Mouse (Mus musculus) kidney, adult 2 months (tissue): ENCODE measurements around the gene 2310033P09Rik. TPM values are rescaled to one million over a fixed set of nuclear protein-coding genes. Genes with fewer than 3 reads are reported as not detected.

Experiments used
- DNase-seq: peaks from one replicate; pipeline ENCODE4 v3.0.0; 2021
- H3K27ac ChIP-seq: fragments of 200-500 bp; 2 replicates; pipeline ENCODE4 v1.5.1; 2012; ENCODE audit warnings: low read depth, low read length, control low read depth, inconsistent platforms; ENCODE audit not compliant: insufficient read depth
- H3K27me3 ChIP-seq: fragments of 200-500 bp; replicated peaks from 2 replicates; pipeline ENCODE4 v1.6.1; 2012; ENCODE audit warnings: mild to moderate bottlenecking, moderate library complexity, low read length, inconsistent platforms; ENCODE audit not compliant: control insufficient read depth, insufficient read depth
- H3K36me3 ChIP-seq: fragments of 200-500 bp; 2 replicates; pipeline ENCODE4 v1.6.1; 2012; ENCODE audit warnings: mild to moderate bottlenecking, moderate library complexity, low read length, inconsistent platforms; ENCODE audit not compliant: control insufficient read depth, insufficient read depth
- H3K4me1 ChIP-seq: fragments of 200-500 bp; 2 replicates; pipeline ENCODE4 v1.6.1; 2011; ENCODE audit warnings: low read length; ENCODE audit not compliant: control insufficient read depth, insufficient read depth
- H3K4me3 ChIP-seq: fragments of 200-500 bp; 2 replicates; pipeline ENCODE4 v1.5.1; 2011; ENCODE audit warnings: mild to moderate bottlenecking, low read depth, low read length, control low read depth; ENCODE audit not compliant: insufficient read depth
- CTCF ChIP-seq: fragments of 200-500 bp; conservative IDR thresholded peaks from 2 replicates; pipeline ENCODE4 v1.5.1; 2011; ENCODE audit warnings: low read depth, mild to moderate bottlenecking, control low read depth, low read length, moderate library complexity, mixed read lengths; ENCODE audit not compliant: insufficient read depth, insufficient read length
- POLR2A ChIP-seq: fragments of 200-500 bp; IDR thresholded peaks from one replicate; pipeline ENCODE4 v1.6.1; 2011; ENCODE audit warnings: low read depth, low read length, control low read depth
- WGBS: fragments of 180-500 bp; shearing (Covaris S2); methylation state at CpG from one replicate; pipeline ENCODE4 v1.1.7; 2018; 5-methylcytosine and 5-hydroxymethylcytosine counted together
- polyA plus RNA-seq: library from polyadenylated mRNA; depleted of rRNA; stranded (reverse); fragments of >200 nt; gene quantifications from 2 replicates; pipeline ENCODE4 v1.2.3, GENCODE M21; 2012; rRNA removed

2310033P09Rik gene
- polyA plus RNA-seq, result 19.8 and 22.1 TPM in 2 replicates

DNA sequence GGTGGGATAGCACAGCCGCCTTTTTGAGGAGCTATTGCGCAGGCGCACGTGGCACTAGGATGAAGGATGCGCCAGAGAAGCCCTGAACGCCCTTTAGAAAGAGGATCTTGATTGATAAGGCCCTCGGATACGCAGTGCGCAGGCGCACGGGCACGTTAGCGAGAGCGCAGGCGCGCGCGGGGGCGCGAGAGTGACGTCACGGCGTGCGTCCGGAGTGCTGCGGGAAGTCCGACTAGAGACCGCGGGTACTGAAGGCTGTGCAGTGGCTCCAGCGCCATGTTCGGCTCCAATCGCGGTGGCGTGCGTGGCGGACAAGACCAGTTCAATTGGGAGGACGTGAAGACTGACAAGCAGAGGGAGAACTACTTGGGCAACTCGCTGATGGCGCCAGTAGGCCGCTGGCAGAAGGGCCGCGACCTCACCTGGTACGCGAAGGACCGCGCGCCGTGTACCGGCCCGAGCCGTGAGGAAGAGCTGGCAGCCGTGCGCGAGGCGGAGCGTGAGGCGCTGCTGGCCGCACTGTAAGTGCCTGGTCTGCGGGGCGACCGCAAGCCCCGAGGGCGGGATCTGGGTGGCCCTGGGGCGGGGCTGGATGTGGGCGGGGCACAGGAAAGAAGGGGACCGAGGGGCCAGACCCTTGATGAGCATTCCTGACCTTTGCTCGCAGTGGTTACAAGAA is at the start of gene 2310033P09Rik:
Gene 2310033P09Rik, plus strand, starts transcription at position 169 of the 679 bp plus-strand sequence.
- Histone ChIP-seq H3K4me3 (peak within 1 kb of the TSS; percentile 61), H3K4me1 (peaks cover 8% of the 10 kb centered on the region; the same call in 1 of the 2 replicates), H3K36me3 (0 out of 2 replicates have a peak, but pooled peaks cover 2% of the 10 kb centered on the region), H3K27ac (peak within 1 kb of the TSS; percentile 53), H3K27me3 (no peaks in the 10 kb centered on the region)
- under 1% methylated on average over 67 of the region's 67 CpGs for WGBS
- TF ChIP-seq CTCF (no peak), POLR2A (peak; percentile 64)
- DNase-seq, result peak; percentile 95

DNA sequence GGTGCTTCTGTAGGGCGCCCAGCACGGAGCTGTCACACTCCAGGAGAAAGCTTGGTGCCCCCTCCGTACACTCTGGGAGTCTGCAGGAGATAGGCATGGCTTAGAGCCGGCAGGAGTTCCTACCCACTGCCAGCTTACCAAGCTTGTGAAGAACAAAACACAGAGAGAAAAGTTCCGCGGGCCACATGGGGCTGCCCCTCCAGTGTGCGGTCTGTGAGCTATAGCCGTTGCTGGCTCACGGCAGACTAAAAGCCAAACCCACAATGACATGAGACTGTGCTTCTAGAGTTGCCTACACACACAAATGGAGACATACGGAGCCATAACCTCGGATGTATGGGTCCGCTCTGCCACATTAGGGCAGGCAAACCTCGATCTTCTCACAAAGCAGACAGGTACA is 49.0 kb upstream of the 2310033P09Rik start:
- TF ChIP-seq POLR2A (no peak), CTCF (no peak)
- Histone ChIP-seq H3K4me1 (peaks cover 5% of the 10 kb centered on the region; the same call in 1 of the 2 replicates), H3K27me3 (no peaks in the 10 kb centered on the region), H3K36me3 (no peaks in the 10 kb centered on the region), H3K27ac (no peak overlapping the region), H3K4me3 (no peak overlapping the region)
- 94% methylated on average over 13 of the region's 13 CpGs for WGBS
- no peak for DNase-seq

DNA sequence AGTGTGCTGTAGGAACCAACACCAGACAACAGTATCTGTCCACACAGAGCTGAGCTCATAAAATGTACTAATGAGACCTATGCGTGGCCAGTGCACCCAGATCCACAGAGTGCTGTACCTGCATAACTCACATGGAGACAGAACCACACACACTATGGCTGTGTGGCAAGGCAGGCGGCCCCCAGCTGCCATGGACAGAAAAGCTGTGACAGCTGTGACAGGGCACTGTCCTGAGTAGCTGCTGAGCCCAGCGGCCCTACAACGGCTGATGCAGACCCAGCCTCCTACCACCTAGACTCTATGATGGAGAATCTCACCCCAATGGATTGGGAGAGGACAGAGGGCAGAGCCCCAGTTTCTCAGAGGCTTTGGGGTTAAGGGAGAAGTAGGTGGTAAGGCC is 48.6 kb upstream of the 2310033P09Rik start:
- no peak for DNase-seq
- Histone ChIP-seq H3K27ac (no peak overlapping the region), H3K4me1 (peaks cover 5% of the 10 kb centered on the region; the same call in 1 of the 2 replicates), H3K4me3 (no peak overlapping the region), H3K27me3 (no peaks in the 10 kb centered on the region), H3K36me3 (no peaks in the 10 kb centered on the region)
- 94% methylated on average over 4 of the region's 4 CpGs for WGBS
- TF ChIP-seq POLR2A (no peak), CTCF (no peak)

DNA sequence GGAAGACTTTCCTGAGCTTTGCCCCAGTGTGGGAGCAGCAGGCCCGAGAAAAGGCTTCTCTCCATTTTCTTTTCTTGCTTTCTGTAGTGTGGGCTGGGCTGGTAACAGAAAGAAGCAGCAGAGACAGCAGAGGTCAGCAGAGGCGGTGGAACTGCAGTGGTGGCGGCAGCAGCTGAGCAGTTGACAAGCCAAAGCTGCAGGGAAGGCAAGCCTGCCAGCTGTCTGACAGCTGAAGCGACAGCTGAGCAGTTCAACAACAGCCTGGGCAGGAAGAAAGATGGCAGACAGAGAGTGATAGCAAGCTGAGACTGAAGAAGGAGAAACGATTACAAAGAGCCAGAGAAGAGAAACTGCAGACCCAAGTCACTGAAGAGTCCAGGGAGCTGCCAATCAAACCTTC is 46.7 kb upstream of the 2310033P09Rik start:
- Histone ChIP-seq H3K27me3 (no peaks in the 10 kb centered on the region), H3K4me3 (no peak overlapping the region), H3K4me1 (peaks cover 5% of the 10 kb centered on the region; the same call in 1 of the 2 replicates), H3K27ac (no peak overlapping the region), H3K36me3 (no peaks in the 10 kb centered on the region)
- TF ChIP-seq CTCF (0 out of 2 replicates have a peak, but pooled peaks have one; percentile 11), POLR2A (no peak)
- WGBS, result 81% methylated on average over 5 of the region's 5 CpGs
- no peak for DNase-seq

DNA sequence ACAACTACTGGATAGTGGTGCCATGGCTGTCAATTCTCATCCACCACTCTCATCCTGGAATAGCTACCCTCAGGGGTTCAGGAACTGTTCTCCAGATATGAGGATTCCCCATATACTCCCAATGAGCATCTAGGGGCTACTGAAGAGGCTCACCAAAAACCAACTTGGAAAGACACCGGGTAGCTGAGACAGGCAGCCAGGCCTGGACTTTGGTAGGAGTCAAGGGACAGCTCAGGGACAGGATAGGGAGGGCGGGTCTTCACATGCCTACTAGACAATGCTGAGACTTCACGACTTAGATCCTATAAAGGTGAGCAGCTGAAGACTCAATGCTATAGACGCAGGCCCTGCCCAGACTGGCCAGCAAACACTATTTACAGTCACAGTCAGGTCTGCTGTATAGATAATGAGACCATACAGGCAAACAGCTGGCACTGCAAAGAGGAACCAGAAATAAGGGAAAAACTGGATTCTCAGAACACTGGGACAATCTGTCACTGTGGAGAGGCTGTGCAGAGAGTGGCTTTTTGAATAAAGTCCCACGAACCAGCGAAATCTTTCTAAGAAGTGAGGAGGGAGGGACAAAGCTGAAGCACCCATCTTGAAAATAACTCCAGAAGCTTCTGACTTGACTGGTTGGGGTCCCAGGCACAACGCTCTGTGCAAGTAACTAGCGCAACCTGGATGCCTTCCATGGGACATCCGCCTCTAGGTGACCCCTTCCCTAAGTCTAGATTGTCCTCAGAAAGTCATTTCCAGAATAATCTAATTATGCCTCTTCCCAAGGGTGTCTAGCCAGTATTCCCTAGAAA is 45.5 kb upstream of the 2310033P09Rik start:
- DNase-seq, result peak; percentile 23
- H3K4me3 ChIP-seq, result peak overlapping the region; percentile 44
- H3K4me1 ChIP-seq, result peaks cover 5% of the 10 kb centered on the region; the same call in 1 of the 2 replicates
- peak overlapping the region; percentile 72 for H3K27ac ChIP-seq
- no peak for TF ChIP-seq POLR2A
- TF ChIP-seq CTCF, result no peak
- no peaks in the 10 kb centered on the region for H3K36me3 ChIP-seq
- no peaks in the 10 kb centered on the region for H3K27me3 ChIP-seq
- WGBS, result 47% methylated on average over 9 of the region's 9 CpGs

DNA sequence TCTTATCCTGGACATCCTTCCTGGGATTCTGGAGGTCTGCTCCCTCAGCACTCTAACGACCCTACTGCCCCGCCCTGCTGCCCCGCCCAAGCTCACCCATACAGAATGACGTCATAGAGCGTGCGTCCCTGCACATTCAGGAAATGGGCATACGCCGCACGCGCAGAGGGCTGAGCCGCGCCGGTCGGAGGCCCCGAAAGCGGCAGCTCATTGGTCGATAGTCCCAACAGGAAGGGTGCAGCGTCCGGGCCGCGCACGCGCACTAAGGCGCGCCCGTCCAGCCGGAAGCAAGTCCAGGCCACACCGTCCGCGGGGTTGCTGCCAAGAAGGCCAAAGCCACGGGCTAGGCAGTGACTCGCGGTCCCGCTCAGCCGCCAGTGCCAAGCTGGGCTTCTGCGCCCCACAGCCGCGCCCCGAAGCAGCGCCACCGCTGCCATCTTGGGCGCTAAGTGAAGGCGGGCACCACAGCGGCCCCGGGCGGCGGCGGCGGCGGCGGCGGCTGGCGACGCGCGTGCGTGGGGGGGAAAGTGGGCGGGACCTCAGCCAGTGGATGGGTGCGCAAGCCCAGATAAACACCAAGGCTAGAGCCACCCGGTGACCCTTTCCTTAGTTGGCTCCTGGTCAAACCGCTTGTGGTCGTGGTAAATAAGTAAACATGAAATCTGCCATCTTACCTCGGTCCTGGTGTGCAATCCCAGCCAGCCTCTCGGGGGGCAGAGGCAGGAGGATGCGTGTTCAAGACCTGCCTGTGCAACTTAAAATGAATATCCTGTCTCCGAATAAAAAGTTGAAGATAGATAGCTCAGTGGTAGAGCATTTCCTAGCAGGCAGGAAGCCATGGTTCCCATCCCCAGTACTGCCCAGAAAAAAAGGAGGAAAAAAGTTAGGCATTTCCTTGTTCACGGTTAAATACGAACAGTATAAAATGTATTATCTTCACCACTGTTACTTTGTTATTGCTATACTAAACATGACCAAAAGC is 44.6 kb upstream of the 2310033P09Rik start, which contains the start of gene Iba57:
Gene Iba57, minus strand, starts transcription at position 485 of the 982 bp plus-strand sequence.
- H3K4me3 ChIP-seq, result peak within 1 kb of the TSS; percentile 86
- no peaks in the 10 kb centered on the region for H3K27me3 ChIP-seq
- peaks cover 5% of the 10 kb centered on the region; the same call in 1 of the 2 replicates for H3K4me1 ChIP-seq
- WGBS, result 3% methylated on average over 67 of the region's 68 CpGs
- H3K27ac ChIP-seq, result peak within 1 kb of the TSS; percentile 99
- DNase-seq, result peak; percentile 99
- TF ChIP-seq CTCF (no peak), POLR2A (no peak)
- H3K36me3 ChIP-seq, result no peaks in the 10 kb centered on the region
